Mouse (Mus musculus) heart, adult 18-20 months (tissue): ENCODE results near the gene Pspn. TPM values are rescaled to one million over a fixed set of nuclear protein-coding genes. Genes with fewer than 3 reads are reported as not detected.

Experiments
- DNase-seq, 2 experiments: peaks; one replicate each; pipeline ENCODE4 v3.0.0; 2021 to 2022; ENCODE audit warnings: mixed read lengths in 1 of 2
- long read RNA-seq, 2 experiments: library from polyadenylated mRNA; stranded (forward); transcript quantifications; one replicate each; pipeline ENCODE4 v2.0.0; 2021
- total RNA-seq, 2 experiments: library from RNA; stranded (reverse); gene quantifications; 2 replicates each; pipeline ENCODE4 v1.2.3; 2021

The Pspn gene
- total RNA-seq: not detected
- long read RNA-seq, experiment 1: 0 reads
- long read RNA-seq, experiment 2: 0 reads

GRCm38 (mm10) chr17:56999968-57000609 is at the start of gene Pspn:
TSS of gene Pspn (minus strand) at chr17:57000018.
- DNase-seq: peak in 1 of 2 experiments; percentile 31

- no peak for DNase-seq
These were observed 49.0 kb upstream of the Pspn start for GRCm38 (mm10) chr17:57048816-57049215.

GRCm38 (mm10) chr17:57047406-57047805 is 47.6 kb upstream of the Pspn start:
- no peak for DNase-seq

- DNase-seq: no peak
These were observed 41.7 kb upstream of the Pspn start, which contains the start of gene Slc25a41 for GRCm38 (mm10) chr17:57041554-57041953. TSS of gene Slc25a41 (minus strand) at chr17:57041654.

- no peak for DNase-seq
These were observed 39.2 kb upstream of the Pspn start for GRCm38 (mm10) chr17:57038978-57039377.

- DNase-seq: no peak
These were observed 33.0 kb upstream of the Pspn start for GRCm38 (mm10) chr17:57032854-57033253.

- peak; percentile 100 for DNase-seq
These were observed 32.0 kb upstream of the Pspn start for GRCm38 (mm10) chr17:57031661-57032420.

GRCm38 (mm10) chr17:57030931-57031660 is 31.3 kb upstream of the Pspn start, which contains the start of gene Khsrp:
TSS of gene Khsrp (minus strand) at chr17:57031522.
- DNase-seq: peak in 1 of 2 experiments; percentile 17

- peak in 1 of 2 experiments; percentile 32 for DNase-seq
These were observed 29.9 kb upstream of the Pspn start for GRCm38 (mm10) chr17:57029691-57030090.

- no peak for DNase-seq
These were observed 27.7 kb upstream of the Pspn start for GRCm38 (mm10) chr17:57027471-57027870.

GRCm38 (mm10) chr17:57020960-57021359 is 21.1 kb upstream of the Pspn start:
- DNase-seq: no peak

GRCm38 (mm10) chr17:57019693-57020092 is 19.9 kb upstream of the Pspn start:
- DNase-seq: no peak

- DNase-seq: no peak
These were observed 12.5 kb upstream of the Pspn start for GRCm38 (mm10) chr17:57012245-57012795.

- peak; percentile 95 for DNase-seq
These were observed 11.7 kb upstream of the Pspn start, which contains the start of the genes Gtf2f1 and Gm17949 for GRCm38 (mm10) chr17:57011236-57012141. TSS of gene Gtf2f1 (minus strand) at chr17:57011288. TSS of gene Gm17949 (plus strand) at chr17:57011469.

- DNase-seq: no peak
These were observed 11.1 kb upstream of the Pspn start for GRCm38 (mm10) chr17:57010911-57011235.

- DNase-seq: no peak
These were observed 7.5 kb upstream of the Pspn start for GRCm38 (mm10) chr17:57007137-57007905.

- no peak for DNase-seq
These were observed 4.2 kb upstream of the Pspn start for GRCm38 (mm10) chr17:57003994-57004393.

- DNase-seq: no peak
These were observed 1.4 kb upstream of the Pspn start for GRCm38 (mm10) chr17:57001228-57001627.

GRCm38 (mm10) chr17:56999414-56999813 is 404 bp downstream of the Pspn start:
- no peak for DNase-seq

- DNase-seq: peak; percentile 96 to 99
These were observed 2.7 kb downstream of the Pspn start, which contains the start of gene Alkbh7 for GRCm38 (mm10) chr17:56997029-56997667. TSS of gene Alkbh7 (plus strand) at chr17:56997339.
